Mouse (Mus musculus): ENCODE data around the gene Clpsl2.
"Not testable (repeated sequence)": the region's sequence is repeated elsewhere in the genome, so short reads cannot be mapped to it uniquely, and the experiment has no call there.

Gene Clpsl2

DNA sequence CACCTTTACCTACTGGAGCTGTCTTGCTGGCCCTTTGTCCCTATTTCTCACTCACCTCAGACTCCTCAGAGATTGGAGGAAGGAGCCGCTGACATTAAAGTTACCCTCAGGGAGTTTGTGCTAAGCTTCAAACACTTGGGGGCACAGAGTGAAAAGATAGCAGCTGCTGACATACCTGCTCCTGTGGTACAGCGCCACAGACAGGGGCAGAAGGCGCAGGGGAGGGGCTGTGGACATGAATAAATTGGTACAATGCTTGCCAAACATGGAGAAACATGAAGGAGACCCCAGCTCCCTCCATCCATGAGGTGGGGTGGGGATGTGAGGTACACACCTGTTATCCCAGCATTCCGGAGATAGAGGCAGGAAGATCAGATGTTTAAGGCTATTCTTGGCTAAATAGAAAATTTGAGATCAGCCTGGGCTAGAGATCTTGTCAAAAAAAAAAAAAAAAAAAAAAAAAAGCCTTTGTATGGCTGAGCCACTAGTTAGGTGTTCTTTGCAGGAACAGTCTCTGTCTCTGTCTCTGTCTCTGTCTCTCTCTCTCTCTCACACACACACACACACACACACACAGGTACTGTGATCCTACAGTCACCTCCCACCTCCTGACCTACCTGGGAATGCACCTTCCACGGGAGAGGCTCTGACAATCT, 28.0 kb upstream of the Clpsl2 start:
- no peak for DNase-seq

- no peak for DNase-seq
Observed at GRCm38 (mm10) chr17:28521920-28522319, 27.3 kb upstream of the Clpsl2 start.

DNA sequence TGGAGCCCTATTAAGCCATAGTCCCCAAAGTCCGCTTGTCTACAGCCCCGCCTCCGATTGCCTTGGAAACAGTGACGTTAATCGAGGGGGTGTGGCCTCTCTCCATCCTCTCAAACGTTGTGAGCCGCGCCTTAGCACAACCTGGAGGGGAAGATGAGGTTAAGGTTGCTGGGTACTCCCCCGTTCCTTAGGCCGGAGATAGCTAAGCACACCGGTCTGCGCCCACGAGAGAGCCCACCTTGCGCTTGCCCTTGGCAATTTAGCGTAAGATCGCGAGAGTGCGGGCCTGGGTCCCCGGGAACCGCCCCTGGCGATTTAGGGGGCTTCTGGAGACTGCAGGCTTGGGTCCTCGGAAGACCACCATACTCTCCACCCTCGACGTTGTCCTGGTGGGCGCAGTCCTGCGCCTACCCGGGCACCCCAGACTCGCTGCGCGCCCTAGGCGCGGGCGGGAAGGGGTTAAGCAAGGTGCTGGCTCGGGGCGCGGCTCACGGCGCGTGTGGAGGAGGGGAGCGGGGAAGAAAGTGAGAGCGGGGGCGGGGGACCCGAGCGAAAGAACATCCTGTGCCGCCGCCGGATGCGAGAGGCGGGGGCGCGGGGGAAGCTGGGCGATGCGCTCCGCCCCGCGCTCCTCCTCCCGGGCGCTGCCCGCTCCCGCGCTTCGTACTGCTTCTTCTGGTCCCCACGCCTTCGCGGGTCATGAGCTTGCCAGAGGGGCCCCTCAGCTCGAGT, 26.4 kb upstream of the Clpsl2 start:
- DNase-seq = peak; percentile 92 to 95

DNA sequence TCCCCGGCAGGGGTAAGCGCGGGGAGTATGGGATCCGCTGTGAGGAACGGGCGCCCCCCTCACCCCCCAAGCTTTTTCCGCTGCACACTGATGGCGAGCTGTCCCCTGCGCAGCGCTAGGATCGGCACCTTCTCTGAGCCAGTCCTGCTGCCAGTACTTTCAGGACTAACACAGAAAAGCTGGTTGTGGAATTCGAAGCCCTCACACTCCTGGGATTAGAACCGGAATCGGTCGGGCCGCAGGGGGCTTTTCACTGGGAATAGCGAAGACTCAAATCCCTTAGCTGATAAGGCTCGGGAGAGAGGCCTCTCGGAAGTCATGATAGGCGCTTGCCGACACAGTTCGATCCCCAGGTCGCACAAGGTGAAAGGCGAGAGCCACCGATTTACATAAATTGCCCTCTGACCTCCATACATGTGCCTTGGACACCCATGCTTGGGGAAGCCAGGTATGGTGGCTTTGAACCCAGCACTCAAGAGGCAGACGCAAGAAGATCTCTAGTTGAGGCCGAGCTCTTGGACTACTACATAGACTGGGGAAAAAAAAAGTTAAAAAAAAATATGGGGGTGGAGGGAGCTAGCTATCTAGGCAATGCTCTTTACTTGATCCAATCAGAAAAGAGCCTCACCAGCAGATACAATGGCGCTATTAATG, 25.7 kb upstream of the Clpsl2 start:
- DNase-seq = no peak

DNA sequence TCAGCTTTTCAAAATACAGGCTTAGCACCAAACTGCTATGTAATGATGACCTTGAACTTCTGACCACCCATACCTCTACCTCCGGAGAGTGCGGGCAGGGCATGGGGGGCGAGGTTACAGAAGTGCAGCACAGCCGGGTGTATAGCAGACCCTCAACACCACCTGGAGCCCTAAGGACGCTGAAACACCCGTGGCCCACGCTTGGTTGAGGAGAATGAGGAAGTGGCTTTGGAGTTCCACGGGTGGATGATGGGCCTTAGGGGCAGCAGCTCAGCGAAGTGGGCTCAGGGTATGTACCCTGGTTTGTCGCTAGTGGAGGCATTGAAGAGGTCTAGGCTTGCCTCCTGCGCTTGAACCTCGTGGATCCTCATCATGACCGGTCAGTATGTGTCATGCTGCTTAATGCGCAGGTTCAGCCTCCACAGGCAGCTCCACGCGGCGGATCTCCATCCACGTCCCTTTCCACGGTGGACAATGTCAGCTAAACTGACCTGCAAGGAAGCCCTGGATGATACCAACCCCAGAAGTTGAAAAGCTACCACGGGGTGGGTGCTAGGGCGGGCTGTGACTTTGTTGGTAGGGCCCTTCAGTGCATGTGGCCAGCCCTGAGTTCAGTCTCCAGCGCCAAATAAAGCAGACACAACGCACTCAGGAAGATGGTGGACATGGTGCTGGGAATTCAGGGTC, 25.1 kb upstream of the Clpsl2 start:
- no peak for DNase-seq

GRCm38 (mm10) chr17:28524831-28525430, 24.3 kb upstream of the Clpsl2 start:
- no peak for DNase-seq

GRCm38 (mm10) chr17:28527184-28528042, 21.8 kb upstream of the Clpsl2 start:
- DNase-seq = no peak

DNA sequence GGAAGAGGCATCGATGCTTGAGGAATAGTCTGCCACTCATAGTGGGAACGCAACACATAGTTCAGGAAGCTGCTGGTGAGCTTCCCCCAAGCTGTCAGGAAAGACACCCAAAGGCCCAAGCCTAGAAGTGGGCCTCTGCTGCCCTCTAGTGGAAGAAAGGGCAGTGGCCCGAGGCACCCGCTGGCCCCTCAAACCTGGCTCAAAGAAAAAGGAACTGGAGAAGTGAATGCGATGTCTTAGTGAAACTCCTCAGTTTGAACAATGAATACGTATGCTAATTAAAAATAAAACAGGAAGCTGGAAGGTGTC, 21.2 kb upstream of the Clpsl2 start:
- peak; percentile 89 to 92 for DNase-seq

DNA sequence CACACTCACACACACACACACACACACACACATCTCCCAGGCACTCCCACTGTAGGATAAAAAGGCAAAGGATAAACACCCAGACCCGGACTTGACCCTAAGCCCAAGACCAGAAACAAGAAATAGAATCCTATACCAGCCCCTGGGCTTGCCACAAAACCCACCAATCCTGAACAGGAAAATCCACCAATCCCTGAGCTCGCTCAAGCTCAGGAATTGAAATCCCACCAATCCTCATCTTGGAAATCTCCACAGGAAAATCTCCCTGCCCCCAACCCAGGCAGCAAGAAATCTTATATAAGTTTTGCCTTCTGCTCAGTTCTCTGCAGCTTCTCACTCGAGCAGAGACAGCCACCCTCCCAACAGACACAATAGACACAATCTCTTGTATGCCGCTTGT, 20.1 kb upstream of the Clpsl2 start:
- no peak for DNase-seq

- no peak for DNase-seq
Observed at GRCm38 (mm10) chr17:28530506-28530905, 18.7 kb upstream of the Clpsl2 start, which contains the start of gene Armc12. Gene Armc12, plus strand, starts transcription at chr17:28530806.

DNA sequence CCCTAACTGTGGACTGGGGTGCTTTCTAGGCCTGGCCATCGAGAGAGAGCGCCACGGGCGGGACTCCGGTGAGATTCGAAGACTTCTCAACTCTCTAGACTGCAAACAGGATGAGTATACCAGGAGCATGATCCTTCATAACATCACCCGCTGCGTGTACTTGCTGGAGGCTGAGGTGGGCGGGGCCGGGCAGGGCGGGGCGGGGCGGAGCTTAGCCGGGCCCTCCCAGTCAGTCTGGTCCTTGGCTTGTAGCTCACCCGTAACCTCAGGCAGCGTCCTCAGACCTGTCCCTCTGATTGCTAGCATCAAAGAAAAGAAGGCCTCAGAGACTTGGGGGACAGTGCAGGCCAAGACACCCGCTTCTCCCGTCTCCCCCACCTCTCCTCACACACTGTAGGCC, 17.3 kb upstream of the Clpsl2 start:
- no peak for DNase-seq

- no peak for DNase-seq
Observed at GRCm38 (mm10) chr17:28532557-28532956, 16.7 kb upstream of the Clpsl2 start.

- no peak for DNase-seq
Observed at GRCm38 (mm10) chr17:28533327-28533726, 15.9 kb upstream of the Clpsl2 start.

GRCm38 (mm10) chr17:28537881-28538280, 11.3 kb upstream of the Clpsl2 start:
- DNase-seq = no peak

DNA sequence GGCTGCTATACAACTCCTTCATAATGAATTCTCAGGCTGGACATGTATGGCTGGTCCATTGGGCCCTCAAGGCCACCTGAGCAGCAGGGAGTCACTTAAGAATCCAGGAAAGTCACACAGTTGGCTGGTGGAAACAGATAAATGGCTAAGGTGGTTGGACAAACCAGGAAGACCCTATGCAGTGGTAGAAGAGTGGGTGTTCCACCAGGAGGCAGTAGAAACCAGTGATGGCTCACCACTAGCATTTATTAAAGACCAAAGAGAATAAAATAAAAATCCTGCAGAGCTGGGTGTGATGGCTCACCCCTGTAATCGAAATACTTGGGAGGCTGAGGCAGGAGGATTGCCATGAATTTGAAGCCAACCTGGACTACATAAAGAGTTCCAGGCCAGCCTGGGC, 2.3 kb upstream of the Clpsl2 start:
- no peak for DNase-seq

DNA sequence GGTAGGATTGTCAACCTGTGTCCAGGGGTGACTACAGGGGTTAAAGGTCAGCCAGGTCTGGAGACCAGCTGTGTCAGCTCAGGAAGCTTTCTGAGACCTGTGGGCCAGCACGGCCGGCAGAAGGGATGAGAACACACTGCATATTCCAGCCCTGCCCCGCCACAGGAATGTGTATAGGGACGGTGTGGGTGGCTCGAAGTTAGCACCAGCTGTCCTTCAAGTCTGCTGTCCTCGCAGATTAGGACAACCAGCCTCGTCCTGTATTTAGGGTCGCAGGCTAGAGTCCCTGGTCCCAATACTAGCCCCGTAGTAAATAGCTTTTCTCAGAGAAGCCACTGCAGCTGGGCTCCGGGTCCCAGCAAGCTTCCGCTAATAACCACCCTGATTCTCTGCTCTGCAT, 661 bp upstream of the Clpsl2 start:
- DNase-seq = no peak

DNA sequence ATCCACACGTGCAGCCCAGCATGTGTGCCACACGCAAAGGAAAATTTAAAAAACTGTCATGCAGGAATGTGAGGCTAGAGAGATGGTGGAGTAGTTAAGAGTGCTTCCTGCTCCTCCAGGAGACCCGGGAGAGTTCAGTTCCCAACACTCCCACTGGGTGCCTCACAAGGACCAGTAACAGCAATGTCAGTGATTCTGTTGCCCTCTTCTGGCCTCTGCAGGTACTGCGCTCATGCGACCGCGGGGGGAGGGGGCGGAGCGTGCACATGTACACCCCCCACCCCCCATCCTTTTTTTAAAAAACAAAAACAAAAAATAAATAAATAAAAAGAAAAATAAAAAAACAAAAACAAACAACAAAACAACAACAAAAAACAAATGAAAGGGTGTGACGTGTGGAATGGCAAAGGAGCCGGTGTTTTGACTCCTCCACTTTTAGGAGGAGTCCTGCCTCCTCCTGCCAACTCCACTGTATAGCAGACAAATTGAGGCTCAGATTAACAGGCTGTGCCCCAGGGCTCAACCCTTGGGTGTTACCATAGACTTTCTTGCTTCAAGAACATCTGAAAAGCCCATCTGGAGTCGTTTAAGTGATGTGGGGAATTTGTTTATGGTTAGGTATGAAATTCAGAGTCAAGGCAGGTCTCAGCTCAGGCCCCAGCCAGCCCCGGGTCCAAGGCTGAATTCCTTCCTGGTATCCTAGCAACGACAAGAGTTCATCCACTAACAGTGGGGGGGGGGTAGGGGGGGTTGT, 4.0 kb downstream of the Clpsl2 start:
- DNase-seq = peak; percentile 66 to 77

DNA sequence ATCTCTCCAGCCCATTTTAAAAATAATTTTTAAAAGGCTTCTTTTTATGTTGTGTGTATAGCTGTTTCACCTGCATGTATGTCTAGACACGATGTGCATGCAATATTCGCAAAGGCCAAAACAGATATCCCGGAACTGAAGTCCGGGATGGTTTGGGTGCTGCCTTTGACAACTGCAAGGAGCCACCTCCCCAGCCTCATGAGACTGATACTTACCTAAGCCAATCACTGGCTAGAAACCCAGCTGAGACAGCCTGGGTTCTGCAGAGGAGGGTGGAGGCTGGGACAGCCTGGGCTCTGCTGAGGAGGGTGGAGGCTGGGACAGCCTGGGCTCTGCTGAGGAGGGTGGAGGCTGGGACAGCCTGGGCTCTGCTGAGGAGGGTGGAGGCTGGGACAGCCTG, 4.8 kb downstream of the Clpsl2 start:
- DNase-seq = not testable (repeated sequence)

GRCm38 (mm10) chr17:28556635-28557396, 7.6 kb downstream of the Clpsl2 start:
- no peak for DNase-seq

GRCm38 (mm10) chr17:28557772-28558171, 8.6 kb downstream of the Clpsl2 start:
- DNase-seq = no peak

- DNase-seq = no peak
Observed at GRCm38 (mm10) chr17:28560598-28560997, 11.4 kb downstream of the Clpsl2 start, which contains the start of gene Clps. Gene Clps, minus strand, starts transcription at chr17:28560766.
